Mouse (Mus musculus) E14TG2a.4 (cell line): Measurements from ENCODE around the gene Sesn1.

Experiments used
- CTCF ChIP-seq: conservative IDR thresholded peaks from 2 replicates; pipeline ENCODE4 v1.5.1; 2014; ENCODE audit warnings: low read length
- POU5F1 ChIP-seq: IDR thresholded peaks from 2 replicates; pipeline ENCODE4 v1.6.1; 2014; ENCODE audit warnings: low read length, borderline replicate concordance

- no peak for TF ChIP-seq CTCF
- no peak for TF ChIP-seq POU5F1
Observed at GRCm38 (mm10) chr10:41812566-41812965, 2.8 kb downstream of the Sesn1 start.
